Mouse (Mus musculus) frontal cortex, postnatal 14 days (tissue): ENCODE measurements around the gene Szt2.

Experiments
- DNase-seq, 2 experiments: peaks; one replicate each; pipeline ENCODE4 v3.0.0; 2022; ENCODE audit warnings: low spot score in 2 of 2

Szt2 gene

GRCm38 (mm10) chr4:118358159-118358895 is 50.7 kb downstream of the Szt2 start:
- DNase-seq, result no peak

- DNase-seq, result no peak
Measured at GRCm38 (mm10) chr4:118357504-118357903, 51.6 kb downstream of the Szt2 start.

GRCm38 (mm10) chr4:118356738-118357137 is 52.3 kb downstream of the Szt2 start:
- DNase-seq, result no peak

GRCm38 (mm10) chr4:118354289-118354688 is 54.8 kb downstream of the Szt2 start:
- DNase-seq, result no peak

- DNase-seq, result no peak
Measured at GRCm38 (mm10) chr4:118353689-118354088, 55.4 kb downstream of the Szt2 start.

- DNase-seq, result no peak
Measured at GRCm38 (mm10) chr4:118351828-118352227, 57.2 kb downstream of the Szt2 start.

GRCm38 (mm10) chr4:118350864-118351263 is 58.2 kb downstream of the Szt2 start:
- DNase-seq, result no peak

GRCm38 (mm10) chr4:118347529-118348309 is 61.4 kb downstream of the Szt2 start:
- DNase-seq, result no peak

GRCm38 (mm10) chr4:118341447-118341846 is 67.6 kb downstream of the Szt2 start:
- no peak for DNase-seq

GRCm38 (mm10) chr4:118336658-118337057 is 72.4 kb downstream of the Szt2 start:
- peak; percentile 36 to 57 for DNase-seq

GRCm38 (mm10) chr4:118335991-118336390 is 73.1 kb downstream of the Szt2 start:
- DNase-seq, result no peak

GRCm38 (mm10) chr4:118331777-118332176 is 77.3 kb downstream of the Szt2 start:
- DNase-seq, result no peak

GRCm38 (mm10) chr4:118326476-118326875 is 82.6 kb downstream of the Szt2 start:
- DNase-seq, result no peak

GRCm38 (mm10) chr4:118320636-118321035 is 88.4 kb downstream of the Szt2 start:
- DNase-seq, result no peak

GRCm38 (mm10) chr4:118319706-118320344 is 89.2 kb downstream of the Szt2 start:
- no peak for DNase-seq

- DNase-seq, result no peak
Measured at GRCm38 (mm10) chr4:118316662-118317061, 92.4 kb downstream of the Szt2 start.

- no peak for DNase-seq
Measured at GRCm38 (mm10) chr4:118315286-118315685, 93.8 kb downstream of the Szt2 start.
